Mouse (Mus musculus) forebrain, embryonic 16.5 days (tissue): ENCODE measurements around the gene Pias1. TPM values are rescaled to one million over a fixed set of nuclear protein-coding genes. Genes with fewer than 3 reads are reported as not detected.

Experiments used
- ATAC-seq: fragments of 200-750 bp; cut with Nextera tagmentation; 2 replicates; pipeline ENCODE4 v1.8.0; 2017; ENCODE audit warnings: mild to moderate bottlenecking, moderate library complexity
- H3K27ac ChIP-seq: fragments of 300-500 bp; sonication (generic); 2 replicates; pipeline ENCODE4 v1.5.1; 2014; ENCODE audit warnings: low read length, control low read depth
- H3K27me3 ChIP-seq: fragments of 300-500 bp; sonication (generic); replicated peaks from 2 replicates; pipeline ENCODE4 v1.6.1; 2014; ENCODE audit warnings: low read length; ENCODE audit not compliant: control insufficient read depth, insufficient read depth
- H3K36me3 ChIP-seq: fragments of 300-500 bp; sonication (generic); 2 replicates; pipeline ENCODE4 v1.6.1; 2014; ENCODE audit not compliant: control insufficient read depth, insufficient read depth
- H3K4me1 ChIP-seq: fragments of 300-500 bp; sonication (generic); replicated peaks from 2 replicates; pipeline ENCODE4 v1.6.1; 2014; ENCODE audit warnings: low read length; ENCODE audit not compliant: control insufficient read depth, insufficient read depth
- H3K4me2 ChIP-seq: fragments of 300-500 bp; sonication (generic); 2 replicates; pipeline ENCODE4 v1.6.1; 2014; ENCODE audit warnings: mild to moderate bottlenecking, low read length, control low read depth
- H3K4me3 ChIP-seq: fragments of 300-500 bp; sonication (generic); replicated peaks from 2 replicates; pipeline ENCODE4 v1.5.1; 2014; ENCODE audit warnings: mild to moderate bottlenecking, low read length, control low read depth
- H3K9ac ChIP-seq: fragments of 300-500 bp; sonication (generic); replicated peaks from 2 replicates; pipeline ENCODE4 v1.6.1; 2014; ENCODE audit warnings: low read depth, low read length, control low read depth
- H3K9me3 ChIP-seq: fragments of 300-500 bp; sonication (generic); 2 replicates; pipeline ENCODE4 v1.6.1; 2016; ENCODE audit warnings: low read length; ENCODE audit not compliant: control insufficient read depth
- WGBS: fragments of 180-500 bp; shearing (Covaris S2); extraction: QIAGEN DNeasy Blood & Tissue Kit; methylation state at CpG from one replicate; pipeline ENCODE4 v1.1.7; 2014; 5-methylcytosine and 5-hydroxymethylcytosine counted together
- polyA plus RNA-seq: library from polyadenylated mRNA; unstranded; fragments of >200 nt; fragmentation: Nextera tagmentation; extraction: Ambion mirVana; gene quantifications from 2 replicates; pipeline ENCODE4 v1.2.1, GENCODE M21; 2015

Gene Pias1
- polyA plus RNA-seq, 1 experiment from 2014 or later: 64.0 TPM

- no peak overlapping the region for H3K4me3 ChIP-seq
- no peak overlapping the region for H3K9ac ChIP-seq
- H3K27me3 ChIP-seq: no peaks in the 10 kb centered on the region
- ATAC-seq: no peak
- peaks cover 2% of the 10 kb centered on the region; the same call in 1 of the 2 replicates for H3K4me1 ChIP-seq
- H3K9me3 ChIP-seq: no peaks in the 10 kb centered on the region
- H3K4me2 ChIP-seq: no peak overlapping the region
- 79% methylated on average over 2 of the region's 2 CpGs for WGBS
- no peak overlapping the region for H3K27ac ChIP-seq
- no peaks in the 10 kb centered on the region for H3K36me3 ChIP-seq
Measured at GRCm38 (mm10) chr9:62851571-62851970, 136.2 kb downstream of the Pias1 start.

GRCm38 (mm10) chr9:62848641-62849040, 139.1 kb downstream of the Pias1 start:
- Histone ChIP-seq H3K4me1 (peaks cover 2% of the 10 kb centered on the region; the same call in 1 of the 2 replicates), H3K9me3 (no peaks in the 10 kb centered on the region), H3K27me3 (no peaks in the 10 kb centered on the region), H3K9ac (no peak overlapping the region), H3K27ac (no peak overlapping the region), H3K36me3 (no peaks in the 10 kb centered on the region), H3K4me2 (no peak overlapping the region), H3K4me3 (no peak overlapping the region)
- ATAC-seq: no peak
- 78% methylated on average over 3 of the region's 3 CpGs for WGBS

GRCm38 (mm10) chr9:62847694-62848093, 140.0 kb downstream of the Pias1 start:
- Histone ChIP-seq H3K27ac (no peak overlapping the region), H3K36me3 (no peaks in the 10 kb centered on the region), H3K4me1 (peaks cover 2% of the 10 kb centered on the region; the same call in 1 of the 2 replicates), H3K4me3 (no peak overlapping the region), H3K27me3 (no peaks in the 10 kb centered on the region), H3K9ac (no peak overlapping the region), H3K9me3 (no peaks in the 10 kb centered on the region), H3K4me2 (no peak overlapping the region)
- 0% methylated on average over 3 of the region's 3 CpGs for WGBS
- ATAC-seq: peak; percentile 50; the same call in 1 of the 2 replicates

GRCm38 (mm10) chr9:62844461-62844860, 143.3 kb downstream of the Pias1 start:
- ATAC-seq: no peak
- Histone ChIP-seq H3K27me3 (no peaks in the 10 kb centered on the region), H3K36me3 (no peaks in the 10 kb centered on the region), H3K9me3 (no peaks in the 10 kb centered on the region), H3K27ac (no peak overlapping the region), H3K4me2 (no peak overlapping the region), H3K4me3 (no peak overlapping the region), H3K4me1 (peaks cover 5% of the 10 kb centered on the region), H3K9ac (no peak overlapping the region)
- 95% methylated on average over 5 of the region's 5 CpGs for WGBS

- no peaks in the 10 kb centered on the region for H3K27me3 ChIP-seq
- H3K9me3 ChIP-seq: no peaks in the 10 kb centered on the region
- H3K4me3 ChIP-seq: no peak overlapping the region
- H3K9ac ChIP-seq: no peak overlapping the region
- 78% methylated on average over 10 of the region's 10 CpGs for WGBS
- no peak overlapping the region for H3K4me2 ChIP-seq
- peaks cover 10% of the 10 kb centered on the region for H3K4me1 ChIP-seq
- H3K36me3 ChIP-seq: no peaks in the 10 kb centered on the region
- ATAC-seq: no peak
- no peak overlapping the region for H3K27ac ChIP-seq
Measured at GRCm38 (mm10) chr9:62843356-62844024, 144.2 kb downstream of the Pias1 start.

GRCm38 (mm10) chr9:62839172-62839770, 148.5 kb downstream of the Pias1 start:
- Histone ChIP-seq H3K4me1 (peaks cover 10% of the 10 kb centered on the region), H3K27me3 (no peaks in the 10 kb centered on the region), H3K4me2 (peak overlapping the region; percentile 90), H3K36me3 (no peaks in the 10 kb centered on the region), H3K9ac (peak overlapping the region; percentile 85), H3K27ac (no peak overlapping the region; the same call in 1 of the 2 replicates), H3K9me3 (no peaks in the 10 kb centered on the region), H3K4me3 (peak overlapping the region; percentile 74)
- WGBS: 16% methylated on average over 14 of the region's 14 CpGs
- 0 out of 2 replicates have a peak, but pooled peaks have one; percentile 3 for ATAC-seq

GRCm38 (mm10) chr9:62838506-62839171, 149.1 kb downstream of the Pias1 start, which contains the start of gene Cln6:
Gene Cln6 (plus strand): TSS chr9:62838785.
- Histone ChIP-seq H3K4me2 (peak within 1 kb of the TSS; percentile 90), H3K4me1 (peaks cover 10% of the 10 kb centered on the region), H3K4me3 (peak within 1 kb of the TSS; percentile 74), H3K36me3 (no peaks in the 10 kb centered on the region), H3K27me3 (no peaks in the 10 kb centered on the region), H3K9ac (peak within 1 kb of the TSS; percentile 85), H3K9me3 (no peaks in the 10 kb centered on the region), H3K27ac (peak within 1 kb of the TSS; percentile 68)
- WGBS: under 1% methylated on average over 40 of the region's 48 CpGs
- ATAC-seq: peak; percentile 92

GRCm38 (mm10) chr9:62838146-62838505, 149.6 kb downstream of the Pias1 start:
- no peak overlapping the region for H3K27ac ChIP-seq
- H3K9ac ChIP-seq: peak overlapping the region; percentile 85; the same call in 1 of the 2 replicates

GRCm38 (mm10) chr9:62837611-62838010, 150.1 kb downstream of the Pias1 start:
- H3K4me1 ChIP-seq: peaks cover 10% of the 10 kb centered on the region
- no peak overlapping the region for H3K9ac ChIP-seq
- no peaks in the 10 kb centered on the region for H3K27me3 ChIP-seq
- 70% methylated on average over 3 of the region's 3 CpGs for WGBS
- H3K4me2 ChIP-seq: no peak overlapping the region
- no peak overlapping the region for H3K27ac ChIP-seq
- H3K36me3 ChIP-seq: no peaks in the 10 kb centered on the region
- H3K4me3 ChIP-seq: no peak overlapping the region
- no peak for ATAC-seq
- H3K9me3 ChIP-seq: no peaks in the 10 kb centered on the region

More at GRCm38 (mm10) chr9:62838146-62838505, 149.6 kb downstream of the Pias1 start:
- Histone ChIP-seq H3K36me3 (no peaks in the 10 kb centered on the region), H3K4me3 (peak overlapping the region; percentile 74), H3K4me2 (peak overlapping the region; percentile 90), H3K4me1 (peaks cover 10% of the 10 kb centered on the region), H3K9me3 (no peaks in the 10 kb centered on the region), H3K27me3 (no peaks in the 10 kb centered on the region)
- peak; percentile 23; the same call in 1 of the 2 replicates for ATAC-seq
- WGBS: 12% methylated on average over 8 of the region's 8 CpGs
